Mouse (Mus musculus): ENCODE data around the gene Olfr1287.

- TF ChIP-seq TAL1 (IDR thresholded peaks at IDR 0.05; ENCODE audit: low read length) (no peak), GATA1 (IDR thresholded peaks at IDR 0.05; ENCODE audit: low read length) (no peak)
These were observed 31.6 kb downstream of the Olfr1287 start, which contains the start of gene Olfr1289 for GRCm38 (mm10) chr2:111480519-111480918.
